Comparison of ENCODE assay signal across 8 mouse cellular contexts in the genomic region with DNA sequence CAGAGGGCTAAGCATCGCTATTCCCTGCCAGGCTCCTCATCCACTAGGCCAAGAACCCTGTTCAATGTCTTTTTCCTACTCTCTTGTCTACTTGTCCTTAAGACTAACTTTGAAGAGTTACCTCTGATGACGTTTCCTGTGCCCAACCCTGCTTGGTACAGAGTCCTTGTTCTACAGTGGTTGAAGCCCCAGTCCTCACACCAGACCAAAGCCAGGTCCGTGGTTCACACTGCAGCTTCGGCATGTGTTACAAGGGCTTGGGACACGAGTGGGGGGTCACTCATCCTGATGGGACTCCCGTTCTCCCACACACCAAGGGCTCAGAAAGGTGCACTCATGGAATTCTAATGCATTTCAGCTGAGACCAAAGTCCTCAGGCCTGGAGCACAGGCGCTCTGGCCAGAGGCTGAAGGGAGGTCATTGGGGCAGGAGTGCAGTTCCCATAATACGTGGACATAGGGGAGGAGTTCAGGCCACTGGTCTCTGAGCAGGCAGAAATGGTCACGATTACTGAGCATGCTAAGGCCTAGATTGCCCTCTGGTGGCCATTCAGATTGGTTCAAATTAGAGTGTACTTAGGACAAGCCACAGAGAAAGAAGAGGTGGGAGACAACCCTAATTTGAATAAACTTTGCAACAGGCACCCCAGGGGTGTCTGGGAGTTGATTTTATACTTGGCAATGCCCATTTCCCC.
DNase-seq lines count a peak whose midpoint lies in the region; ATAC-seq lines count a peak whose summit lies in the region.

No protein-coding gene starts in this region.

- no peak overlapping the region for H3K4me2 ChIP-seq in hindbrain, embryonic 16.5 days (ENCODE audit: low read length)

- H3K9ac ChIP-seq in hindbrain, embryonic 16.5 days (ENCODE audit: low read depth, low read length), result no peak overlapping the region

- no peak overlapping the region for H3K4me3 ChIP-seq in hindbrain, embryonic 16.5 days (ENCODE audit: low read length)

- H3K36me3 ChIP-seq in hindbrain, embryonic 16.5 days (ENCODE audit: control insufficient read depth, insufficient read depth, low read length), result no peaks in the 10 kb centered on the region

- H3K27me3 ChIP-seq in hindbrain, embryonic 16.5 days (replicated peaks; ENCODE audit: control insufficient read depth, insufficient read depth, low read length), result no peaks in the 10 kb centered on the region

- DNase-seq in gastrocnemius, postnatal 10 days, result peak; percentile 25
- DNase-seq in gastrocnemius, adult 8-10 months (ENCODE audit: low spot score in 2 of 2), result no peak
- peak; percentile 19 for DNase-seq in thymus, postnatal 14 days
- DNase-seq in thymus, postnatal 10 days (ENCODE audit: low spot score in 2 of 2), result no peak
- peak; percentile 66 for DNase-seq in lung, postnatal 10 days
- no peak for DNase-seq in layer of hippocampus, postnatal 25 days (ENCODE audit: extremely low spot score in 1 of 2, low spot score in 1 of 2)

- H3K4me1 ChIP-seq in hindbrain, embryonic 16.5 days (ENCODE audit: control insufficient read depth, insufficient read depth, low read depth, low read length), result no peaks in the 10 kb centered on the region

- ATAC-seq in granulocyte monocyte progenitor cell, adult 5-6 weeks (replicated peaks; ENCODE audit: poor library complexity, severe bottlenecking), result peak; percentile 69
- ATAC-seq in hindbrain, embryonic 16.5 days, result no peak; the same call in 1 of the 2 replicates

- WGBS in hindbrain, embryonic 16.5 days, result 88% methylated on average over 9 of the region's 9 CpGs

- H3K9me3 ChIP-seq in hindbrain, embryonic 16.5 days (ENCODE audit: control insufficient read depth, low read length), result no peaks in the 10 kb centered on the region

- H3K27ac ChIP-seq in hindbrain, embryonic 16.5 days (ENCODE audit: low read depth, low read length), result no peak overlapping the region

Comparison
In these comparisons a context has a peak if more than half of its experiments do, and no peak if none do; other contexts are left out.
1. DNase-seq: peak in gastrocnemius, postnatal 10 days (single experiment), thymus, postnatal 14 days (single experiment) and lung, postnatal 10 days (single experiment); none in gastrocnemius, adult 8-10 months (0 of 2), thymus, postnatal 10 days (0 of 2) and layer of hippocampus, postnatal 25 days (0 of 2).